Mouse (Mus musculus) testis, adult 2 months (tissue): ENCODE data around the gene Pik3r2. TPM values are rescaled to one million over a fixed set of nuclear protein-coding genes. Genes with fewer than 3 reads are reported as not detected.

Source experiments
- H3K27ac ChIP-seq: fragments of 200-500 bp; 2 replicates; pipeline ENCODE4 v1.5.1; 2012; ENCODE audit warnings: low read depth, low read length; ENCODE audit not compliant: control insufficient read depth, insufficient read depth
- H3K27me3 ChIP-seq: fragments of 200-500 bp; 2 replicates; pipeline ENCODE4 v1.6.1; 2012; ENCODE audit warnings: mild to moderate bottlenecking, low read length, moderate library complexity; ENCODE audit not compliant: control insufficient read depth, insufficient read depth
- H3K36me3 ChIP-seq: fragments of 200-500 bp; 2 replicates; pipeline ENCODE4 v1.6.1; 2012; ENCODE audit warnings: mild to moderate bottlenecking, low read length; ENCODE audit not compliant: control insufficient read depth, insufficient read depth
- H3K4me1 ChIP-seq: fragments of 200-500 bp; 2 replicates; pipeline ENCODE4 v1.6.1; 2012; ENCODE audit warnings: low read length; ENCODE audit not compliant: control insufficient read depth, insufficient read depth
- H3K4me3 ChIP-seq: fragments of 200-500 bp; 2 replicates; pipeline ENCODE4 v1.5.1; 2012; ENCODE audit warnings: low read depth, mild to moderate bottlenecking, low read length, moderate library complexity, mixed read lengths; ENCODE audit not compliant: control insufficient read depth
- CTCF ChIP-seq: fragments of 200-500 bp; IDR thresholded peaks from 2 replicates; pipeline ENCODE4 v1.5.1; 2012; ENCODE audit warnings: low read depth, mild to moderate bottlenecking, inconsistent platforms, low read length, moderate library complexity; ENCODE audit not compliant: control insufficient read depth, insufficient read depth, insufficient replicate concordance
- POLR2A ChIP-seq: fragments of 200-500 bp; IDR thresholded peaks from 2 replicates; pipeline ENCODE4 v1.6.1; 2012; ENCODE audit warnings: low read depth, mild to moderate bottlenecking, inconsistent platforms, low read length, moderate library complexity; ENCODE audit not compliant: control insufficient read depth
- polyA plus RNA-seq: library from polyadenylated mRNA; depleted of rRNA; stranded (reverse); fragments of >200 nt; gene quantifications from 2 replicates; pipeline ENCODE4 v1.2.3, GENCODE M21; 2012

The Pik3r2 gene
- polyA plus RNA-seq, 1 experiment = 25.1 TPM

- H3K27ac ChIP-seq = no peak overlapping the region
Observed at GRCm38 (mm10) chr8:70798281-70798680, 21.8 kb upstream of the Pik3r2 start.

GRCm38 (mm10) chr8:70797081-70798070 lies 20.9 kb upstream of the Pik3r2 start:
- peaks cover 29% of the 10 kb centered on the region for H3K4me1 ChIP-seq
- H3K4me3 ChIP-seq = peak overlapping the region; percentile 71
- H3K27me3 ChIP-seq = no peaks in the 10 kb centered on the region
- no peaks in the 10 kb centered on the region for H3K36me3 ChIP-seq
- H3K27ac ChIP-seq = no peak overlapping the region
- TF ChIP-seq POLR2A (no peak), CTCF (no peak)

More at GRCm38 (mm10) chr8:70798281-70798680, 21.8 kb upstream of the Pik3r2 start:
- H3K36me3 ChIP-seq = no peaks in the 10 kb centered on the region
- H3K4me1 ChIP-seq = peaks cover 21% of the 10 kb centered on the region
- no peaks in the 10 kb centered on the region for H3K27me3 ChIP-seq
- no peak overlapping the region for H3K4me3 ChIP-seq
- TF ChIP-seq CTCF = no peak
- TF ChIP-seq POLR2A = no peak

- H3K4me3 ChIP-seq = peak overlapping the region; percentile 71
- H3K27ac ChIP-seq = no peak overlapping the region
- no peaks in the 10 kb centered on the region for H3K27me3 ChIP-seq
- H3K36me3 ChIP-seq = no peaks in the 10 kb centered on the region
- no peak for TF ChIP-seq POLR2A
- TF ChIP-seq CTCF = no peak
- peaks cover 34% of the 10 kb centered on the region for H3K4me1 ChIP-seq
Observed at GRCm38 (mm10) chr8:70796403-70797080, 20.0 kb upstream of the Pik3r2 start.

GRCm38 (mm10) chr8:70795370-70795769 lies 18.9 kb upstream of the Pik3r2 start:
- no peak overlapping the region for H3K27ac ChIP-seq
- TF ChIP-seq CTCF (no peak), POLR2A (no peak)
- no peaks in the 10 kb centered on the region for H3K36me3 ChIP-seq
- peaks cover 35% of the 10 kb centered on the region for H3K4me1 ChIP-seq
- no peak overlapping the region for H3K4me3 ChIP-seq
- H3K27me3 ChIP-seq = no peaks in the 10 kb centered on the region

- Histone ChIP-seq H3K27ac (no peak overlapping the region), H3K36me3 (no peaks in the 10 kb centered on the region), H3K27me3 (no peaks in the 10 kb centered on the region), H3K4me3 (no peak overlapping the region), H3K4me1 (peaks cover 35% of the 10 kb centered on the region)
- TF ChIP-seq CTCF = no peak
- TF ChIP-seq POLR2A = no peak
Observed at GRCm38 (mm10) chr8:70794215-70794614, 17.7 kb upstream of the Pik3r2 start.

GRCm38 (mm10) chr8:70792700-70793099 lies 16.2 kb upstream of the Pik3r2 start:
- Histone ChIP-seq H3K4me3 (peak overlapping the region; percentile 84), H3K36me3 (no peaks in the 10 kb centered on the region), H3K27ac (peak overlapping the region; percentile 42), H3K27me3 (no peaks in the 10 kb centered on the region), H3K4me1 (peaks cover 33% of the 10 kb centered on the region)
- TF ChIP-seq POLR2A (no peak), CTCF (no peak)

- Histone ChIP-seq H3K27ac (peak overlapping the region; percentile 42), H3K4me1 (peaks cover 32% of the 10 kb centered on the region), H3K27me3 (no peaks in the 10 kb centered on the region), H3K4me3 (peak overlapping the region; percentile 84), H3K36me3 (no peaks in the 10 kb centered on the region)
- TF ChIP-seq POLR2A (peak; percentile 56; the same call in 1 of the 2 replicates), CTCF (no peak)
Observed at GRCm38 (mm10) chr8:70791975-70792691, 15.6 kb upstream of the Pik3r2 start.
